Mouse (Mus musculus) layer of hippocampus, postnatal 25 days (tissue): ENCODE data around the gene Kirrel2. TPM values are rescaled to one million over a fixed set of nuclear protein-coding genes. Genes with fewer than 3 reads are reported as not detected.

ENCODE experiments used
- DNase-seq, 2 experiments: peaks; one replicate each; pipeline ENCODE4 v3.0.0; 2022; ENCODE audit warnings: mixed read lengths in 2 of 2, low spot score in 1 of 2; ENCODE audit errors: extremely low spot score in 1 of 2
- total RNA-seq, 2 experiments: library from RNA; stranded (reverse); gene quantifications; 2 replicates each; pipeline ENCODE4 v1.2.3; 2021

The Kirrel2 gene
- total RNA-seq, 2 experiments from 2014 or later, result 15.3 to 16.4 TPM

GRCm38 (mm10) chr7:30419561-30420499 lies 37.7 kb downstream of the Kirrel2 start, which contains the start of gene Hcst:
Hcst (minus strand) TSS chr7:30419854.
- DNase-seq, result no peak

- no peak for DNase-seq
Measured at GRCm38 (mm10) chr7:30417856-30418255, 39.6 kb downstream of the Kirrel2 start.

GRCm38 (mm10) chr7:30413596-30413995 lies 43.9 kb downstream of the Kirrel2 start, which contains the start of gene Tyrobp:
Tyrobp (plus strand) TSS chr7:30413760.
- no peak for DNase-seq

- no peak for DNase-seq
Measured at GRCm38 (mm10) chr7:30412735-30413147, 44.7 kb downstream of the Kirrel2 start.

GRCm38 (mm10) chr7:30411023-30411422 lies 46.5 kb downstream of the Kirrel2 start:
- no peak for DNase-seq

GRCm38 (mm10) chr7:30409789-30410188 lies 47.7 kb downstream of the Kirrel2 start:
- no peak for DNase-seq

- DNase-seq, result no peak
Measured at GRCm38 (mm10) chr7:30408639-30409038, 48.9 kb downstream of the Kirrel2 start.

- DNase-seq, result no peak
Measured at GRCm38 (mm10) chr7:30402343-30402742, 55.1 kb downstream of the Kirrel2 start.

- no peak for DNase-seq
Measured at GRCm38 (mm10) chr7:30399671-30400070, 57.8 kb downstream of the Kirrel2 start.

Other genes starting within 250 kb of the Kirrel2 start
- gene Polr2i, start 225.7 kb downstream of the Kirrel2 start, total RNA-seq, result 10 to 100 TPM; 60.0 to 64.5 TPM
- 100 to 1,000 TPM; 115 to 136 TPM for gene Tbcb, start 225.4 kb downstream of the Kirrel2 start, total RNA-seq
- gene Ovol3, start 222.0 kb downstream of the Kirrel2 start, total RNA-seq, result not detected
- gene Thap8, start 177.6 kb downstream of the Kirrel2 start, total RNA-seq, result under 1 TPM; 0.22 to 0.73 TPM
- 1 to 10 TPM; 1.4 to 1.7 TPM for gene Wdr62, start 177.3 kb downstream of the Kirrel2 start, total RNA-seq
- gene Clip3, start 166.0 kb downstream of the Kirrel2 start, total RNA-seq, result 100 to 1,000 TPM; 437 to 515 TPM
- 10 to 100 TPM; 47.1 to 55.1 TPM for gene Alkbh6, start 149.0 kb downstream of the Kirrel2 start, total RNA-seq
- gene Syne4, start 142.9 kb downstream of the Kirrel2 start, total RNA-seq, result 10 to 100 TPM in 1 of 2 experiments, 1 to 10 TPM in 1; 6.4 to 13.1 TPM
- gene E130208F15Rik, start 135.9 kb downstream of the Kirrel2 start, total RNA-seq, result under 1 TPM; 0.15 to 0.75 TPM
- 1 to 10 TPM; 7.8 to 7.9 TPM for gene Sdhaf1, start 133.8 kb downstream of the Kirrel2 start, total RNA-seq
- gene Lrfn3, start 94.9 kb downstream of the Kirrel2 start, total RNA-seq, result 10 to 100 TPM; 33.6 to 34.7 TPM
- 10 to 100 TPM; 28.8 to 31.4 TPM for gene Tyrobp, start 43.9 kb downstream of the Kirrel2 start, total RNA-seq
- 1 to 10 TPM in 1 of 2 experiments, under 1 TPM in 1; 0.98 to 1.0 TPM for gene Hcst, start 37.8 kb downstream of the Kirrel2 start, total RNA-seq
- 1 to 10 TPM; 2.9 to 3.0 TPM for gene Nfkbid, start 36.0 kb downstream of the Kirrel2 start, total RNA-seq
- 1,000 to 10,000 TPM; 1,227 to 1,377 TPM for gene Aplp1, start 12.2 kb downstream of the Kirrel2 start, total RNA-seq
- 1 to 10 TPM; 1.8 to 2.2 TPM for gene Nphs1, start 625 bp upstream of the Kirrel2 start, total RNA-seq
- gene Prodh2, start 35.9 kb upstream of the Kirrel2 start, total RNA-seq, result not detected
- gene Arhgap33, start 77.4 kb upstream of the Kirrel2 start, total RNA-seq, result 100 to 1,000 TPM; 103 to 132 TPM
- gene Hspb6, start 94.5 kb upstream of the Kirrel2 start, total RNA-seq, result 1 to 10 TPM; 3.4 to 4.3 TPM
- gene Proser3, start 94.6 kb upstream of the Kirrel2 start, total RNA-seq, result 1 to 10 TPM; 3.5 to 3.6 TPM
- 10 to 100 TPM; 36.8 to 44.9 TPM for gene Lin37, start 102.1 kb upstream of the Kirrel2 start, total RNA-seq
- 10 to 100 TPM; 69.8 to 72.5 TPM for gene U2af1l4, start 105.6 kb upstream of the Kirrel2 start, total RNA-seq
- gene Gm49396, start 105.7 kb upstream of the Kirrel2 start, total RNA-seq, result 1 to 10 TPM; 6.8 to 8.8 TPM
- 10 to 100 TPM; 76.0 to 92.1 TPM for gene Psenen, start 105.9 kb upstream of the Kirrel2 start, total RNA-seq
- 1 to 10 TPM; 4.7 to 5.2 TPM for gene Igflr1, start 107.7 kb upstream of the Kirrel2 start, total RNA-seq
- 10 to 100 TPM; 39.1 to 57.1 TPM for gene Kmt2b, start 131.0 kb upstream of the Kirrel2 start, total RNA-seq
- not detected for gene Zbtb32, start 141.2 kb upstream of the Kirrel2 start, total RNA-seq
- under 1 TPM in 1 of 2 experiments, not detected in 1; 0.20 TPM for gene Upk1a, start 155.2 kb upstream of the Kirrel2 start, total RNA-seq
- 100 to 1,000 TPM; 631 to 741 TPM for gene Cox6b1, start 168.5 kb upstream of the Kirrel2 start, total RNA-seq
- not detected for gene Etv2, start 178.2 kb upstream of the Kirrel2 start, total RNA-seq
- gene Rbm42, start 192.6 kb upstream of the Kirrel2 start, total RNA-seq, result 10 to 100 TPM; 75.3 to 81.5 TPM
- 1 to 10 TPM; 4.2 to 6.6 TPM for gene Haus5, start 207.3 kb upstream of the Kirrel2 start, total RNA-seq
- not detected for gene Pmis2, start 213.9 kb upstream of the Kirrel2 start, total RNA-seq
- not detected for gene 2200002J24Rik, start 241.2 kb upstream of the Kirrel2 start, total RNA-seq